Mouse (Mus musculus) embryonic facial prominence, embryonic 11.5 days (tissue): ENCODE data around the gene Irf2. TPM values are rescaled to one million over a fixed set of nuclear protein-coding genes. Genes with fewer than 3 reads are reported as not detected.
A peak's percentile ranks its signal among the peaks of the same experiment; 100 is the strongest.

Experiments
- ATAC-seq: fragments of 200-750 bp; cut with Nextera tagmentation; replicated peaks from 2 replicates; pipeline ENCODE4 v1.8.0; 2017; ENCODE audit warnings: low read depth; ENCODE audit not compliant: insufficient number of reproducible peaks, low FRiP score, low TSS enrichment
- DNase-seq: peaks from one replicate; pipeline ENCODE4 v3.0.0-alpha.2; 2015; ENCODE audit warnings: low spot score
- H3K27ac ChIP-seq: fragments of 300-500 bp; sonication (generic); replicated peaks from 2 replicates; pipeline ENCODE4 v1.5.1; 2014; ENCODE audit warnings: mild to moderate bottlenecking, low read depth, low read length, control low read depth
- H3K27me3 ChIP-seq: fragments of 300-500 bp; sonication (generic); 2 replicates; pipeline ENCODE4 v1.6.1; 2014; ENCODE audit warnings: mild to moderate bottlenecking, low read length, moderate library complexity, mixed read lengths; ENCODE audit not compliant: control insufficient read depth, insufficient read depth
- H3K36me3 ChIP-seq: fragments of 300-500 bp; sonication (generic); replicated peaks from 2 replicates; pipeline ENCODE4 v1.6.1; 2014; ENCODE audit warnings: low read depth, mild to moderate bottlenecking, low read length, moderate library complexity, mixed read lengths; ENCODE audit not compliant: control insufficient read depth, insufficient read depth
- H3K4me1 ChIP-seq: fragments of 300-500 bp; sonication (generic); 2 replicates; pipeline ENCODE4 v1.6.1; 2014; ENCODE audit warnings: low read length, mixed read lengths; ENCODE audit not compliant: control insufficient read depth, insufficient read depth
- H3K4me2 ChIP-seq: fragments of 300-500 bp; sonication (generic); 2 replicates; pipeline ENCODE4 v1.6.1; 2014; ENCODE audit warnings: low read depth, mild to moderate bottlenecking, control low read depth, low read length, moderate library complexity
- H3K4me3 ChIP-seq: fragments of 300-500 bp; sonication (generic); 2 replicates; pipeline ENCODE4 v1.5.1; 2014; ENCODE audit warnings: low read depth, low read length, control low read depth
- H3K9ac ChIP-seq: fragments of 300-500 bp; sonication (generic); replicated peaks from 2 replicates; pipeline ENCODE4 v1.6.1; 2014; ENCODE audit warnings: mild to moderate bottlenecking, control low read depth, low read length
- H3K9me3 ChIP-seq: fragments of 300-500 bp; sonication (generic); replicated peaks from 2 replicates; pipeline ENCODE4 v1.6.1; 2016; ENCODE audit warnings: mild to moderate bottlenecking, low read length, inconsistent platforms, mixed read lengths; ENCODE audit not compliant: control insufficient read depth
- WGBS: fragments of 180-500 bp; shearing (Covaris S2); extraction: QIAGEN DNeasy Blood & Tissue Kit; methylation state at CpG from one replicate; pipeline ENCODE4 v1.1.7; 2014; 5-methylcytosine and 5-hydroxymethylcytosine counted together
- polyA plus RNA-seq: library from polyadenylated mRNA; unstranded; fragments of >200 nt; fragmentation: Nextera tagmentation; extraction: Ambion mirVana; gene quantifications from 2 replicates; pipeline ENCODE4 v1.2.1, GENCODE M21; 2014

Gene Irf2
- polyA plus RNA-seq, 1 experiment from 2014 or later, result 13.7 TPM

- 74% methylated on average over 5 of the region's 5 CpGs for WGBS
- Histone ChIP-seq H3K9ac (no peak overlapping the region), H3K36me3 (no peaks in the 10 kb centered on the region), H3K9me3 (no peaks in the 10 kb centered on the region), H3K4me1 (no peaks in the 10 kb centered on the region), H3K4me3 (no peak overlapping the region), H3K27me3 (no peaks in the 10 kb centered on the region), H3K27ac (no peak overlapping the region), H3K4me2 (no peak overlapping the region)
- no peak for ATAC-seq
- DNase-seq, result no peak
These were observed 32.8 kb upstream of the Irf2 start for GRCm38 (mm10) chr8:46706730-46707129.

- Histone ChIP-seq H3K36me3 (no peaks in the 10 kb centered on the region), H3K27ac (no peak overlapping the region), H3K9ac (no peak overlapping the region), H3K4me3 (no peak overlapping the region), H3K9me3 (no peaks in the 10 kb centered on the region), H3K4me1 (no peaks in the 10 kb centered on the region), H3K27me3 (no peaks in the 10 kb centered on the region), H3K4me2 (no peak overlapping the region)
- DNase-seq (no peak), ATAC-seq (no peak)
- 92% methylated on average over 4 of the region's 4 CpGs for WGBS
These were observed 30.2 kb upstream of the Irf2 start for GRCm38 (mm10) chr8:46709302-46709701.

DNA sequence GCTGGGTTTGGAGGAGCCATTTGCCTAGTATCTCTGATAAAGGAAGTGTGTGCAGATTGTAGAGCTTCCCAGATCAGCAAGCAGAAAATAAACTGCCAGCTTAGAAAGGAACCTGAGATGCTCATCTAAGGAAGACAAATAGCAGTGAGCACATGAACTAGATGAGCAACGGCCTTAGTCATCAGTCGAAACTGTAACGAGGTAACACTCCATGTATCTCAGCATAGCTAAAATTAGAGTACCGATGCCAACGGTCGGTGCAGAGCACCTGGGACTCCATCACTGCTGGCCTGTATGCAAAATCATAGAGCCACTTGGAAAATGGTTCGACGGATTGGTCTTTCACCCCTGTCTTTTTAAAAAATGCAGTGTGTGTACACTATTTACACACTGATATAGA is 29.2 kb upstream of the Irf2 start:
- 96% methylated on average over 8 of the region's 8 CpGs for WGBS
- Histone ChIP-seq H3K27me3 (no peaks in the 10 kb centered on the region), H3K4me3 (no peak overlapping the region)

GRCm38 (mm10) chr8:46711496-46711895 is 28.0 kb upstream of the Irf2 start:
- ATAC-seq (no peak), DNase-seq (no peak)
- H3K4me1 ChIP-seq, result no peaks in the 10 kb centered on the region
- WGBS, result 84% methylated on average over 2 of the region's 2 CpGs
- H3K4me3 ChIP-seq, result no peak overlapping the region
- no peaks in the 10 kb centered on the region for H3K36me3 ChIP-seq
- no peak overlapping the region for H3K27ac ChIP-seq
- no peaks in the 10 kb centered on the region for H3K27me3 ChIP-seq
- no peak overlapping the region for H3K9ac ChIP-seq
- H3K9me3 ChIP-seq, result no peaks in the 10 kb centered on the region
- H3K4me2 ChIP-seq, result no peak overlapping the region

More for the DNA sequence above, 29.2 kb upstream of the Irf2 start:
- ATAC-seq (no peak), DNase-seq (no peak)
- no peak overlapping the region for H3K27ac ChIP-seq
- H3K4me1 ChIP-seq, result no peaks in the 10 kb centered on the region
- H3K36me3 ChIP-seq, result no peaks in the 10 kb centered on the region
- H3K9ac ChIP-seq, result no peak overlapping the region
- no peak overlapping the region for H3K4me2 ChIP-seq
- no peaks in the 10 kb centered on the region for H3K9me3 ChIP-seq

GRCm38 (mm10) chr8:46713178-46713577 is 26.4 kb upstream of the Irf2 start:
- DNase-seq, result no peak
- H3K9ac ChIP-seq, result no peak overlapping the region
- ATAC-seq, result no peak
- H3K36me3 ChIP-seq, result no peaks in the 10 kb centered on the region
- 94% methylated on average over 11 of the region's 11 CpGs for WGBS
- no peak overlapping the region for H3K4me2 ChIP-seq
- H3K27ac ChIP-seq, result no peak overlapping the region
- H3K27me3 ChIP-seq, result no peaks in the 10 kb centered on the region
- no peaks in the 10 kb centered on the region for H3K9me3 ChIP-seq
- no peaks in the 10 kb centered on the region for H3K4me1 ChIP-seq
- H3K4me3 ChIP-seq, result no peak overlapping the region

GRCm38 (mm10) chr8:46713844-46714243 is 25.7 kb upstream of the Irf2 start:
- Histone ChIP-seq H3K4me1 (no peaks in the 10 kb centered on the region), H3K9me3 (no peaks in the 10 kb centered on the region), H3K36me3 (no peaks in the 10 kb centered on the region), H3K9ac (no peak overlapping the region), H3K27ac (no peak overlapping the region), H3K27me3 (no peaks in the 10 kb centered on the region), H3K4me3 (no peak overlapping the region), H3K4me2 (no peak overlapping the region)
- 67% methylated on average over 6 of the region's 6 CpGs for WGBS
- DNase-seq (no peak), ATAC-seq (no peak)

GRCm38 (mm10) chr8:46714400-46714799 is 25.1 kb upstream of the Irf2 start:
- Histone ChIP-seq H3K9me3 (no peaks in the 10 kb centered on the region), H3K4me2 (no peak overlapping the region), H3K36me3 (no peaks in the 10 kb centered on the region), H3K4me1 (no peaks in the 10 kb centered on the region), H3K4me3 (no peak overlapping the region), H3K9ac (no peak overlapping the region), H3K27me3 (no peaks in the 10 kb centered on the region), H3K27ac (no peak overlapping the region)
- WGBS, result 70% methylated on average over 3 of the region's 3 CpGs
- ATAC-seq (no peak), DNase-seq (no peak)

DNA sequence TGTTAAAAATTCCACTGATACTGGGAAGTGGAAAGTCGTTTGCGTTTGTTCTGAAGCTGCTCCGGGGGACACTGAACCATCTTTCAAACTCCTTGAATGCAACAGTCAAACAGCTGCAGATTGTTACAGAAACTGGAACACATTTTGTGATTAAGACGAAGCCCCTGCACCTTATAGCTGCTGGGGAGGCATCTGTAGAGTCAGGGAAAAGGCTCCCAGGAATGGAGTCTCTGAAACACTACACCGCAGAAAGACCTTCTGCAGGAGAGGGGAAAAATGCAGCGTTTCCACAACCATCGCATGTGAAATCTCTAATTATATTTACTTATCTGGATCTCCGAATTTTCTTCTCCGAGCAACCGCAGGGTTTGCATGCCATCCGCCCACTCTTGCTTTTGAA is 23.1 kb upstream of the Irf2 start:
- H3K4me2 ChIP-seq, result no peak overlapping the region
- H3K4me1 ChIP-seq, result no peaks in the 10 kb centered on the region
- no peaks in the 10 kb centered on the region for H3K27me3 ChIP-seq
- no peak overlapping the region for H3K9ac ChIP-seq
- no peaks in the 10 kb centered on the region for H3K36me3 ChIP-seq
- peak; percentile 58 for DNase-seq
- no peak overlapping the region for H3K4me3 ChIP-seq
- H3K9me3 ChIP-seq, result no peaks in the 10 kb centered on the region
- no peak overlapping the region for H3K27ac ChIP-seq
- ATAC-seq, result no peak
- 30% methylated on average over 11 of the region's 11 CpGs for WGBS
